Mouse (Mus musculus): Measurements from ENCODE around the gene Anapc15-ps.

Anapc15-ps gene

DNA sequence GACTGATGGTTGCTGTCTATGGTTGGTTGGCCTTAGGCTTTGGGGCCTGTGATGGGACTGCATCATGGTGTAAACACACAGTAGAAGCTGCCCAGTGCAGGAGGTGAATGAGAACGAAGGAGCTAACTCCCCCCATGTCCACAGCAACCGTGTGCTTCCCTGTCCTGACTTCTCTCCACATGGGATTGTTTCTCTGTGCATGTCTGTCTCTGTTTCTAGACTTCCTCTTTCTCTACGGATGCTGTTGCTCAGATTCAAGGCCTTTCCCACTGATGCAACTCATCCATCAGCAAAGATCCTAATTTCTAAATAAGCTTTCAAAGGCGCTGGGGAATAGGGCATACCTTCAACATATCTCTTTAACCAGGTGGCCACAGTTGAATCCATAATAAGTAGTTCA, 3.4 kb downstream of the Anapc15-ps start:
- no peak for DNase-seq (ENCODE audit: low read depth, low spot score)

DNA sequence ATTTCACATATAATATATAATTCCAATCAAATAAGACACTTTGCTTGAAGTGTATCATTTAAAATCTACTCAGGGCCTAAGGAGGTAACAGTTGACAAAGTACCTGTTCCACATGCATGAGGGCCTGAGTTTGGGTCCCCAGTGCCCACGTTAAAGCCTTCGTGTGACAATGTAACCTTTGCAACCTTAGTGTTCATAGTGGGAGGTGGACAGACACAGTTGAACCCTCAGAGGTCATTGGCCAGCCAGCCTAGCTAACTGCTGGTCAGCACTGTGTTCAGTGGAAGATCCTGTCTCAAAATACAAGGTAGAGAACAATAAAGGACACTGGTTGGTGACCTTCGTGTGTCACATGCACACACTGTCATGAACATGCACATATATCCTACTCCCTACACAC, 4.2 kb downstream of the Anapc15-ps start:
- no peak for DNase-seq (ENCODE audit: low read depth, low spot score)

DNA sequence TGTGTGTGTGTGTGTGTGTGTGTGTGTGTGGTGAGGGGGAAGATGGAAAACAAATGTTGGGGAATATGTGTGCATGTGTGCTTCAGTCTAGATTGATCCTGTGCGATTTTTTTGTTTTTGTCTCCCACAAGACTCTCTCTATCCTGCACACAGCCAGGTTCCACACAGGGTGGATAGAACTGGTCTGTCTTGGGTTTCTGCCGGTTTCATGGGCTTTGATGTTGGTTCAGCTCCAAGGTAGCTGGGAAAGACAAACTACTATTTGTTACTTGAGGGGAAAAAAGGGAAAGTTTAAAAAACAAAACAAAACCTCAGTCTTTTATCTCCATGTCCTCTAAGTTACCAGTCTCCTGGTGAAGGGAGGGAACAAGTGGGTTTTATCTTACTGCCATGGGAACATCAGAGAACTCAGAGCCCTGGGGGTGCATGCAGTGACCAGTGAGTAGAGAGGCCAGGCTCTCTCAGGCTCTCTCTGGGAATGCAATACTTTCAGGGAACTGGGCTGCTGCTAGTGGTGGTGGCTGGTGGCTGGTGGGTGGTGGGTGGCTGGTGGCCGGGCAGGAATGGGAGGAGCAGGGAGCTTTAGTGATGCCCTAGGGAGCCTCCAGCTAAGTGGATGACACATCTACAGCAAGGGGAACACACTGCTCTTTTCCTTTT, 5.8 kb downstream of the Anapc15-ps start:
- no peak for DNase-seq (ENCODE audit: low read depth, low spot score)

DNA sequence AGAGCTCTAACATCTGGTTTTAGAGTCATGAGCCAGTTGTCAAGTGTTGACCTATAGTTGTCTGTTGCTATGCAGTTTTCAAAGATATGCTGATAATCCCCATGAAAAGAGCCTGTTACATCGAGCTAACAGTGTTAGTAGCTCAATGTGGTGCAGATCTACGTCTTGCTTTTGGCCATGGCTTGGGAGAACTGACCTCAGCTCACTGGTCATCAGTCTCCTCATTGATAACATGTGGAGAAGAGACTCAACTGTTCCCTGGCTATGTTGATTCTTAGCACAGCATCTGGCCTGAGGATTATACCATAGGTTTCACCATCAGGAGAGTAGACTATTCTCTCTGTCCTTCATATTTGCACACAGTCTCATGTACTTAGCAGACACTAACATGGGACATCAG, 6.5 kb downstream of the Anapc15-ps start:
- DNase-seq (ENCODE audit: low read depth, low spot score), result no peak

DNA sequence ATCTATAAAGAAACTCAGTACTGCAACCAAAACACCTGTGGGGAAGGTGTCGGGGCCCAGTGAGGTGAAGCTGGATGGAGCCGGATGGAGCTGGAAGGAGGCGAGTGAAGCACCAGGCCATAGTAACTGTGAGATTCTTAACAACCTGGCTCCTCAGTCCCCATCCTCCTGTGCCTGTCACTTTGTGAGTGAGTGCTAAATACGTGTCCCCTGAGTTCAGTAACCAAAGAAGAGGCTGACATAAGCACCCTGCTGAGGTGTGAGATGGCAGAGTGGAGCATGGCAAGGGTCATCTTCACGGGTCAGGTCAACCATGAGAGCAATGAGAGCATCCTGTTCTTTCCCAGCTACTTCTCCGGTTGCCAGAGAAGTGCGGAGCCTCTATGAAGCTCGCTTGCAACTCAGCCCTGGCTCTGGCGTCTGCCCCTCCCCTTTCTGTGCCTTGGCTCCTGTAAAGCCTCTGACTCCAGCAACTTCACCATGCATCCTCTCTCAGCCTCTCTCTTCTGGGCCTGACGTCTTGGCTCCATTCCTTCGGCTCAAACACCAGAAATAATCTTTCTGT, 7.7 kb downstream of the Anapc15-ps start:
- DNase-seq (ENCODE audit: low read depth, low spot score), result no peak

- no peak for DNase-seq (ENCODE audit: low read depth, low spot score)
Observed at GRCm38 (mm10) chr10:95664613-95665012, 8.6 kb downstream of the Anapc15-ps start.

DNA sequence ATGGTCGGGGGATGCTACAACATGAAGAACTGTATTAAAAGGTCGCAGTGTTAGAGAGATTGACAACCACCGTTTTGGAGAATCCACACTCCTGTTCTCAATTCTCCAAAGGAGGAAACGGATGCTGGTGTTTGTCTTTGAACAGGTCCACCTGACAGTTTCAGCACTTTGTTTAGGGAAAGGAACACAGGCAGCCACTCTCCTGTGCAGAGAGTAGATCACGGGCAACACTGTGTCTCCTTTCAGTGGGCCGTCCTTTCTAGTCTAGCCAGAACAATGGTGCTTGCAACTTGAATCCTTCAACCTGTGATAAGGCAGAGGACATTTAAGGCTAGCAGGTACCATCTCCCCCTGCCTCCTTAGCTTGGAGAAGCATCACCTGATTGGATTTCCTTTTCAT, 12.9 kb downstream of the Anapc15-ps start:
- DNase-seq (ENCODE audit: low read depth, low spot score), result no peak

- no peak for DNase-seq (ENCODE audit: low read depth, low spot score)
Observed at GRCm38 (mm10) chr10:95659471-95660150, 13.6 kb downstream of the Anapc15-ps start.

- DNase-seq (ENCODE audit: low read depth, low spot score), result no peak
Observed at GRCm38 (mm10) chr10:95658836-95659343, 14.4 kb downstream of the Anapc15-ps start.

- DNase-seq (ENCODE audit: low read depth, low spot score), result no peak
Observed at GRCm38 (mm10) chr10:95656236-95657225, 16.7 kb downstream of the Anapc15-ps start.

- DNase-seq (ENCODE audit: low read depth, low spot score), result no peak
Observed at GRCm38 (mm10) chr10:95652131-95652530, 21.1 kb downstream of the Anapc15-ps start.

GRCm38 (mm10) chr10:95648326-95648888, 24.8 kb downstream of the Anapc15-ps start:
- no peak for DNase-seq (ENCODE audit: low read depth, low spot score)

- no peak for DNase-seq (ENCODE audit: low read depth, low spot score)
Observed at GRCm38 (mm10) chr10:95647128-95647527, 26.1 kb downstream of the Anapc15-ps start.

GRCm38 (mm10) chr10:95646576-95646975, 26.7 kb downstream of the Anapc15-ps start:
- DNase-seq (ENCODE audit: low read depth, low spot score), result no peak

- no peak for DNase-seq (ENCODE audit: low read depth, low spot score)
Observed at GRCm38 (mm10) chr10:95643696-95644360, 29.4 kb downstream of the Anapc15-ps start.

GRCm38 (mm10) chr10:95643042-95643441, 30.2 kb downstream of the Anapc15-ps start:
- DNase-seq (ENCODE audit: low read depth, low spot score), result no peak

DNA sequence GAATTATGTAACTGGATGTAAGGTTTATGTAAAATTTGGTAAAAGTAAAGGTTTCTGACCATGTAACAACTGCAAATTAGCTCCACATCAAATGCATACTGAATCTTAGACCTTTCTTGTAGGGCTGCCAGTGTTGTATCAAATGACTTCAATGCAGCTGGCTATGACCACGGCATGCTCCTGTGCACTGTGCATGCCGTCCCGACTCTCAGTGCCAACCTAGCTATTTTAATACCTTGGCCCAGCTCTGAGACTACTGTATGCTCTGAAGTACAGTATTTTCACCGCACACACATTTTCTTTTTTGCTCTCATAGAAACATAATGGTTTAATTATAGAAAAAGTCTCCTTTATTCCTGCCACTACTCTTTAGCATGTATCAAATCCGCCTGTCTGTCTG, 31.9 kb downstream of the Anapc15-ps start:
- DNase-seq (ENCODE audit: low read depth, low spot score), result no peak

DNA sequence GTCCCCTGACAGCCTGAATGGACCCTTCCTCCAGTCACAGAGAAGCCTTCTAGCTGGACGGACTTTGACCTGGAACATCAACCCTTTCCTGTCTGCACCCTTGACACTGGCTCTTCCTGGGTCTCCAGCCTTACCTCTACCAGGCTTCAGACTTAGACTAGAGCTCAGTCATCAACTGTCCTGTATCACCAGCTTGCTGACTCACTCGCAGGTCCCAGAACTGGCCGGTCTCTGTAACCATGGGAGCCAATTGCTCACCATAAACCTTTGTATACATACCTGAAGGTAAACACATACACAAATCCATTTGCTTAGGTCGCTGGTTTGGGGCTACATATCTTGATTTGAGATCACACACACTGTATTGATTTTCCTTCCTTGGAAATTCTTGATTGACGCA, 33.8 kb downstream of the Anapc15-ps start:
- no peak for DNase-seq (ENCODE audit: low read depth, low spot score)

GRCm38 (mm10) chr10:95634751-95635150, 38.5 kb downstream of the Anapc15-ps start:
- no peak for DNase-seq (ENCODE audit: low read depth, low spot score)

DNA sequence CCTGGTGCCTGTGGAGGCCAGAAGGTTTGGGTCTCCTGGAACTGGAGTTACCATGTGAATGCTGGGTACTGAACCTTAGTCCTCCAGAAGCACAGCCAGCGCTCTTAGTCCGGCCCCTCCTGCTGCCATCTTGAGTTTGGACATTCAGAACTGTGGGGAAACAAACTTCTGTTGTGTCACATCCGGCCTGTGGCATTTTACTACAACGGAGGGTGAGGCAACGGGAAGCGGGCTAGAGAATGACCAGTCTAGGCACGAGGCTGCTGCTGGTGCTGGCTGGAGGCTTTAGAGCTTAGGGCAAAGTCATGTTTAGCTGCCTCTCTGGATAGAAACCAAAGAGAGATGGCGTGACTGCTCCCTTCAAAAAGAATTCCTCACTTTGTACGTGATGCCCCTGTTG, 39.0 kb downstream of the Anapc15-ps start:
- DNase-seq (ENCODE audit: low read depth, low spot score), result no peak

DNA sequence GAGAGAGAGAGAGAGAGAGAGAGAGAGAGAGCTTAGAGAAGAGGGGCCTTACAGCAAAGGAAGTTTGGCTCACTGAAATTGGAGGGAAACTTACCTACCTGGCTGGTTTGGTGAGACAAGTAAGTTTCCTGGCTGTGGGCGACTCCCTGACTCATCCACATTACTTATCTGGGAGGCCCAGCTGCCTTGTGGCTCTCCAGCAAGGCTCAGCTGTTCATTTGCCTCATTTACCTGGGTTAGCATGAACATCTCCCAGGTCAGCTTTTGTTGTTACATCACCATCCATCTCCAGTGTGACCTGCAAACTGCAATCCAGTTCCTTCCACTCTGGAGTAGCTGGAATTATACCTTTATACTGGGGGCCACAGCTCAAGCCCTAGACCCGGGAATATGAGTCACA, 41.7 kb downstream of the Anapc15-ps start:
- DNase-seq (ENCODE audit: low read depth, low spot score), result no peak
